Mouse (Mus musculus) left cerebral cortex, postnatal 4 days (tissue): ENCODE measurements at regions not wholly inside any gene's neighbourhood (a gene's known extent, or its start where the extent isn't known, plus 50 kb on each side); places are given as distances from the start of the nearest gene placed in this dataset.
"Not testable (repeated sequence)": the region's sequence is repeated elsewhere in the genome, so short reads cannot be mapped to it uniquely, and the experiment has no call there.

Source experiments
- DNase-seq: peaks from one replicate; pipeline ENCODE4 v3.0.0-alpha.2; 2022
- intact Hi-C: fragments of 180-260 bp; cut with DNase I; formaldehyde crosslinking; loops from one replicate; pipeline ENCODE4 v1.15.1; 2025

- DNase-seq: peak; percentile 6
- intact Hi-C loops: no loop called here
Measured at GRCm38 (mm10) chr16:49407956-49408795, 290.9 kb upstream of the Ift57 start.

DNA sequence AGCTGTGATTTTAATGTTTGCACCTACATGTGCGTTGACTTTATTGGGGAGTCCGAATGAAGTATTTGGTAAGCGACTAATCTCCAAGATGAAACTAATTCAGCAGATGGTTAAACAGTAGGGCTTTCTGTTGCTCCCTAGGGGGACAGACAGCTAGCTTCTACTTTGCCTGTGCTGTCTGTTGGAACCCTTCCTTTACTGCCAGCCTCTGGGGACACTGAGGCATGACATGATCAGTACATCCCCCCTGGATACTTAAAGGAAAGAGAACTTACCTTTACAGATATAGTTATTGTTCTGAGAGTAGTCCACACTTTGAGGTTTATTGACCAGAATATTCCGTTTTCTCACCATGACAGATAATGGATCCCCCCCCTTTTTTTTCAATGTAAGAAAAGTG is 289.8 kb upstream of the Ift57 start:
- intact Hi-C loops: no loop called here

DNA sequence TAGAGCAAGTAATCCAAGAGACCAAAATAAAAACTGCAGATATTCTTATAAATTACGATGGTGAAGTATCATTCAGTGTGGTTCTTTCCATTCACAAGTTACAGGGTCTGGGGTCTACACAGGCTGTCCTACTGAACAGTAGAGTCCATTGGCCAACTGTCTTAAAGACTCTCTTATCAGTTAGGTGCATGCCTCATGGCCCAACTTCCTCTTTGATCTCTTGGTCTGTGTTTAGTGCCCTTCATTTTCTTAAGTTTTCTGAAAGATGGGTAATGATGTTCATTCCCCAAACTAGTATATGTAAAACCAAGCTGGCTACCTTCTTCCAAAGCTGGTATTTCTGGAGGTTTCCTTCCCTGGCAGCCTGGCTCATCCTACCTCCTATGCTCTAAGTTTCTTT is 268.7 kb upstream of the Ift57 start:
- intact Hi-C loops: no loop called here
- DNase-seq: no peak

More for the DNA sequence above, 289.8 kb upstream of the Ift57 start:
- no peak for DNase-seq

- intact Hi-C loops: no loop called here
- DNase-seq: no peak
Measured at GRCm38 (mm10) chr16:49431902-49432301, 267.1 kb upstream of the Ift57 start.

DNA sequence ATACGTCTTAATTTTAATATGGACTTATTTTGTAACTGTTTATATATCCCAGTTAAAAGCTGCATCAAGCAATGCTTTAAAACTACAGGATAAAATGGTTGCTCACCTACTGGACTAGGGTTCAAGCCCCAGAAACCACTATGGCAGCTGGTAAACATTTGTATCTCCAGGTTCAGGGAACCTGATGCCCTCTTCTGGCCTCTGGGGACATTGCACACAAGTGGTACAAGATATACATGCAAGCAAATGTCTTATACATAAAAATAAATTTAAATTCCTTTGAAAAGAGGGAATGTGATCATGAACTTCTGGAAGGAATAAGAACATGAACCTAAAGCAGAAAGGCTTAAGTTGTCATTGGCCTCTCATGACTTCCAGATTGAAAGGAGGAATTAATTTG is 257.8 kb upstream of the Ift57 start:
- peak; percentile 34 for DNase-seq
- intact Hi-C loops: no loop called here

DNA sequence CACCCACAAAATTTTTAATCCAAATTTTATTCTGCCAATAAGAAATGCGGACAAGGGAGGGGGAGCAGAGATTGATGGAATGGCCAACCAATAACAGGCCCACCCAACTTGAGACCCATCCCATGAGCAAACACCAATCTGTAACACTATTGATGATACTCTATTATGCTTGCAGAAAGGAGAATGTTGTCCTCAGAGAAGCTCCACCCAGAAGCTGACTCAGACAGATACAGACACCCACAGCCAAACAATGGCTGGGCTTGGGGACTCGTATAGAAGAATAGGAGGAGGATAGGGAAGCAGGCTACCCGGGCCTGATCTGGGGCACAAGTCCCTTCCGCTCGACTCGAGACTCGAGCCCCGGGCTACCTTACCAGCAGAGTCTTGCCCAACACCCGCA is 251.7 kb upstream of the Ift57 start:
- intact Hi-C loops, DNase-seq: not testable (repeated sequence)

GRCm38 (mm10) chr16:49493881-49494280 is 205.2 kb upstream of the Ift57 start:
- intact Hi-C loops: no loop called here
- DNase-seq: no peak

GRCm38 (mm10) chr16:49497521-49498010 is 201.5 kb upstream of the Ift57 start:
- DNase-seq: no peak
- intact Hi-C loops: no loop called here

DNA sequence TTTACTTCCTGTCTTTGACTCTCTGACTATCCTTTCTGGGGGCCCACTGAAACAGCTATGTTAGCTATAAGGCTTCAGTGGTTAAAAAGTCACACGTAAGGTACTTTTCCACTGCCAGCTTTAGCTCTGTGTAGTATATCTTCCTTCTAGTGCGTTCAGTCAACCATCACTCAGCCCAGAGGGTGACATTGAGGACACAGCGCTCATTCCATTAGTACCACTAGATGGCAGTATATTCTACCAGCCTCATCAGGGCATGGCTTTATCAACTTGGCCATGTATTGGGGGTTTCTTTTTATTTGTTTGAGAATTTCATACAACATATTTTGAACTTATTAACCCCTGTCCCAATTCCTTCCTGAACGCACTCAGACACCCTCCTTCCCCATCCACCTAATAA is 198.2 kb upstream of the Ift57 start:
- intact Hi-C loops: loop anchor here (10.0 kb wide), 1 partner anchor 354 kb away; no protein-coding TSS in a partner anchor
- no peak for DNase-seq

DNA sequence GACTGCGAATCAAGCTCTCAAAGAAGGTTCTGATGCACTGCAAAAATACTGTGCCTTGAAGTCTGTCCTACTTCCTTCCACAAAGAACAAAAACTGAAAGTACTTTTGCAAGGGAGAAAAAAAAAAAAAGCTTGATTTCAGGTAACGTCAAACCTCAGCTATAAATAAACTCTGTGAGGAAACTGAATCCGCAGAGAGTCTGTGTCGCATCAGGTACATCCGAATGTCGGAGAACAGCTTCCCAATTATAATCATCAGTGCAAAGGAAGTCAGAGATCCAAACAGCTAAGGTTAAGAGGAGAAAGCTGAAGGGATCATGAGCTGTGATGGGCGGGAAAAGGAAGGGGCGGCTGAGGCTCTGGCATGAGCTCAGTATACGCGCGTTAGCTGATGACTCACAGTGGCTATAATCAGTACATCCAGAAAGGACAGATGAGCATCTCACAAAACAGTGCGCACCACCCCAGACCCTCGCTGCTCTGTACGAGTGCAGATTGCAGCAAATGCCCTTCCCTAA is 195.1 kb upstream of the Ift57 start:
- intact Hi-C loops: loop anchor here (10.0 kb wide), 1 partner anchor 351 kb away; no protein-coding TSS in a partner anchor
- DNase-seq: no peak

DNA sequence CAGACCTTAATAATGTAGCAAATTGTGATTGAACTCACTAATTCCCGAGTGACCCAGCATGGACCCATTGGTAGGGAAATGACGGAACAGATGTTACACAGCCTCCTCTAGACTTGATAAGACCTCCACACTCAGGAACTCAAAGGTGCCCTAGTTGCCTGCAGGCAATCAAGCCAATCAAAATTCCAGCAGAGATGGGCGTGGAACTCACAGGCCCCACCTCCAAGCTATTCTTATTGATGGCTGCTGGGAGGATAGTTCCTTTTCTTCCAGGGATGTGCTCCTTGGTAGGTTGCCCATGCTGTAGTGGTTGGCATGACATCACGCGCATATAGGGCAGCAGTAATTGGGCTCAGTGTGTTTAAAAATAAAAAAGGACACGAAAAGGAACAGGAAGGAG is 194.4 kb upstream of the Ift57 start:
- DNase-seq: no peak
- intact Hi-C loops: loop anchor here (10.0 kb wide), 1 partner anchor 350 kb away; no protein-coding TSS in a partner anchor

- no peak for DNase-seq
- intact Hi-C loops: loop anchor here (10.0 kb wide), 1 partner anchor 350 kb away; no protein-coding TSS in a partner anchor
Measured at GRCm38 (mm10) chr16:49505271-49505670, 193.8 kb upstream of the Ift57 start.

- intact Hi-C loops: no loop called here
- DNase-seq: no peak
Measured at GRCm38 (mm10) chr16:49518844-49519243, 180.2 kb upstream of the Ift57 start.

- DNase-seq: no peak
- intact Hi-C loops: no loop called here
Measured at GRCm38 (mm10) chr16:49520411-49520810, 178.6 kb upstream of the Ift57 start.

DNA sequence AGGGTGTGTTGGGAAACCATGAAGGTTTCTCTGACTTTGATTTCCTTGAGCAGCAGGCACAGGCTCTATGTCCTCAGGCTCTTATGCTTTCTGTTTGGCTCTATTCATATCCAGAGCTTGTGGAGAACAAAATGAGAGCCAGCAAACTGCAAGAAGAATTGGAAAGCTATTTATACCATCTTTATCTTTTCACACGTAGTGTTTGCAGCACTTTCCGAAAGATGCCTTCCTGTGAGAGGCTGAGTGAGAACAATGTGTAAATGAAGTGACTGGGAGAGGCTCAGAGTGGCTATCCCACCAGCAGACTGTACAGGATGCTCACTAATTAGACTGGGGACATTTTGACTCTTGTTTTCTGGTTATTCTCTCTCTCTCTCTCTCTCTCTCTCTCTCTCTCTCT is 177.3 kb upstream of the Ift57 start:
- intact Hi-C loops: no loop called here
- no peak for DNase-seq

DNA sequence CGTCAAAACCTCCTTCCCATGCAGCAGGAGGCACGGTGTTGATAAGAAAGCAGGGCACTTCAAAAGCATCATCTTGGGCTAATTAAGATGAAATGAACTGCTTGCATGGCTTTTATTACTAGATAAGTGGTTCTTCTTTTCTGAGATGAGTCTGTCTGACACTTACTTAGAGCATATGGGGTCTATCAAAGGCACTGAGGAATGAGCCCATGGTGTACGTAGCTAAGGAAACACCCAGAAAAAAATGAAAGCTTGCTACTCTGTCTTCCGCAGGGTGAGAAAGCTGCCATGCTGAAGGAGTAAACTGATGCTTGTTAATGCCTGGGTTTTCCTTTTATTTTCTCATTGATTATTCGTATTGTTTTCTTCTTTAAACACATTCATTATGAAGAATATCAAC is 176.5 kb upstream of the Ift57 start:
- intact Hi-C loops: no loop called here
- no peak for DNase-seq

GRCm38 (mm10) chr16:49528618-49529017 is 170.4 kb upstream of the Ift57 start:
- DNase-seq, intact Hi-C loops: not testable (repeated sequence)

GRCm38 (mm10) chr16:49529060-49529459 is 170.0 kb upstream of the Ift57 start:
- no peak for DNase-seq
- intact Hi-C loops: no loop called here

DNA sequence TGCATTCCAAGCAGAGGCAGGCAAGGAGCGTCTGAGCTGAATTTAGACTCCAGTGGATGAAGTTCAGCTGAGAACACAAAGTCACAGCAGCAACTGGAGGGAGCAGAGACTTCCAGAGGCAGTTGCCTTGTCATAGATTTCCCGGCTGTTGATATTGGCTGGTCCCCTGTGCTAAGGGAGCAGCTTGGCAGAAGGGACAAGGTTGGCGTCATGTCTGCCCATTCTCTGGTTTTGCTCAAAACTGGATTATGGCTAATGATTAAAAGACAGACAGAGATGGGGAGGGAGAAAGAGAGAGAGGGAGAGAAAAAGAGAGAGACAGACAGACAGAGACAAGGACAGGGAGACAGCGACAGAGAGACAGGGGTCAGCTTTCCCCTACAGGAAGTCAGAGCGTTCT is 169.0 kb upstream of the Ift57 start:
- DNase-seq: no peak
- intact Hi-C loops: no loop called here

GRCm38 (mm10) chr16:49532071-49532686 is 166.9 kb upstream of the Ift57 start:
- intact Hi-C loops: no loop called here

DNA sequence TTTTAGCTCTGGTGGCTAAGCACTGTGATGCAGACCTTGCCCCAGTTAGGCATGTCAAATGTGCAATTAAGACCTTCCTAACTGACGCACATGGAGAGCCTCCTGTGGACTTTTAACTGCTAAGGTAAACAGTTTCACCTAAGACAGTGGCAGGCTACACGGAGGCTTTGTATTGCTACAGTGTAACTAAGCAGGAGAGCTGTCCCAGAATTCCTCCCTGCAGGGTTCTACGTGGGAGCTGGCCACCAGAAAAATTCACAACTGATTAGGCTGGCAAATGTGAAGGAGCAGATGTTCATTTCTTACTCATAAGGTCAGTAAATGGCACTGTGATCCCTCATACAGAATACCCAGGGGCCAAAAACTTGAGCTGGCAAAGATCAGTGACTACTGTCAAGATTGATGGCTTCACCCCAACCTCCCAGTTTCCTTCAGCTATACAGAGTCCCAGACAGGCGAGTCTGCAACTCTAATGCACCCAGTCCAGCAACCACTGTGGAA is 165.5 kb upstream of the Ift57 start:
- DNase-seq: peak; percentile 24
- intact Hi-C loops: no loop called here

More at GRCm38 (mm10) chr16:49532071-49532686, 166.9 kb upstream of the Ift57 start:
- no peak for DNase-seq
